Mouse (Mus musculus) kidney, embryonic 16.5 days (tissue): ENCODE measurements at regions not wholly inside any gene's neighbourhood (a gene's known extent, or its start where the extent isn't known, plus 50 kb on each side); places are given as distances from the start of the nearest gene placed in this dataset.
A peak's percentile ranks its signal among the peaks of the same experiment; 100 is the strongest.

Experiments
- ATAC-seq: fragments of 200-750 bp; cut with Nextera tagmentation; 2 replicates; pipeline ENCODE4 v1.8.0; 2017; ENCODE audit warnings: moderate TSS enrichment; ENCODE audit not compliant: low FRiP score, low TSS enrichment
- H3K27ac ChIP-seq: fragments of 300-500 bp; sonication (generic); 2 replicates; pipeline ENCODE4 v1.5.1; 2014; ENCODE audit warnings: low read length
- H3K27me3 ChIP-seq: fragments of 300-500 bp; sonication (generic); 2 replicates; pipeline ENCODE4 v1.6.1; 2014; ENCODE audit warnings: low read length, control low read depth, mixed read lengths; ENCODE audit not compliant: insufficient read depth
- H3K36me3 ChIP-seq: fragments of 300-500 bp; sonication (generic); 2 replicates; pipeline ENCODE4 v1.6.1; 2014; ENCODE audit warnings: low read length, control low read depth, mixed read lengths; ENCODE audit not compliant: insufficient read depth
- H3K4me1 ChIP-seq: fragments of 300-500 bp; sonication (generic); 2 replicates; pipeline ENCODE4 v1.6.1; 2014; ENCODE audit warnings: low read length, control low read depth, mixed read lengths; ENCODE audit not compliant: insufficient read depth
- H3K4me2 ChIP-seq: fragments of 300-500 bp; sonication (generic); replicated peaks from 2 replicates; pipeline ENCODE4 v1.6.1; 2014; ENCODE audit warnings: low read depth, low read length
- H3K4me3 ChIP-seq: fragments of 300-500 bp; sonication (generic); 2 replicates; pipeline ENCODE4 v1.5.1; 2014; ENCODE audit warnings: mild to moderate bottlenecking, low read length
- H3K9ac ChIP-seq: fragments of 300-500 bp; sonication (generic); replicated peaks from 2 replicates; pipeline ENCODE4 v1.6.1; 2014; ENCODE audit warnings: low read length
- H3K9me3 ChIP-seq: fragments of 300-500 bp; sonication (generic); 2 replicates; pipeline ENCODE4 v1.6.1; 2016; ENCODE audit warnings: low read length, control low read depth
- WGBS: fragments of 180-500 bp; shearing (Covaris S2); extraction: QIAGEN DNeasy Blood & Tissue Kit; methylation state at CpG from one replicate; pipeline ENCODE4 v1.1.7; 2014; 5-methylcytosine and 5-hydroxymethylcytosine counted together

DNA sequence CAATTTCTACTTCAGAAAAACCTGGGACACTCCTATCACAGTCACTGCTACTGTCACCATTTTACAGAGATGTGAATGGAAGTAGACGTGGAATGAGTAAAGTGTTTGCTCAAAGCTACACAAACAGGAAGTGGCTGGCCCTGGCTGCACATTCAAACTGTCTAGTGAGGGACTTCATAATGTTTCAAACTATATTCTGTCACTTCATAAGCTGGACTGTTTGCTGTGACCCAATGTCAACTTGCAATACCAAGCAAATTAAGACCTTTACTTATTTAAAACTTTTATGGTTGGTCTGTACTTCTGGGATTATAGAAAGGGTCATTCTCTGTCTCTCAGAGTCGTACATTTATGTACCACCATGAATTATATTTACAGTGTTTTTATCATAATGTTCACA, 53.9 kb downstream of the Gm11361 start:
- H3K9ac ChIP-seq, result no peak overlapping the region
- H3K27ac ChIP-seq, result no peak overlapping the region
- no peaks in the 10 kb centered on the region for H3K4me1 ChIP-seq
- H3K4me2 ChIP-seq, result no peak overlapping the region
- H3K4me3 ChIP-seq, result no peak overlapping the region
- no peaks in the 10 kb centered on the region for H3K36me3 ChIP-seq
- no peaks in the 10 kb centered on the region for H3K9me3 ChIP-seq
- H3K27me3 ChIP-seq, result no peaks in the 10 kb centered on the region
- ATAC-seq, result peak; percentile 23; the same call in 1 of the 2 replicates
- WGBS, result 56% methylated on average over 2 of the region's 2 CpGs

DNA sequence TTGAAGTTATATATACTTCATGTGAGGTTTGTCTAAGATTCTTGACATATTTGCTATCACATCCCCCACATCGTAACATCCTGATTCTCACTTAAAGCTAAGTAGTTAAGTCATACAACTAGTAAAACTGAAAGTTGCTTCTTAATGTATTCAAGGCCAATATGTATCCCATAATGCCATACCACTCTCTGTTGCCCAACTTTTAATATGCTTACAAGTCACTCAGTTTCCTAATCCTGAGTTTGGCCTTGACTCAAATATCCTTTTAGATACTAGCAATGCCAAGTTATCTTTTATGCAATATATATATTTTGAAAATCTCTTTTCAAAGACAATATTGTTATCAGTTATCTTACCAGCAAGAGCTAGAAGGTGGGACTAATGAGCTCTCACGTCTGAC, 54.3 kb downstream of the Gm11361 start:
- Histone ChIP-seq H3K9ac (no peak overlapping the region), H3K27ac (no peak overlapping the region), H3K4me1 (no peaks in the 10 kb centered on the region), H3K4me3 (no peak overlapping the region), H3K9me3 (no peaks in the 10 kb centered on the region), H3K4me2 (no peak overlapping the region), H3K27me3 (no peaks in the 10 kb centered on the region), H3K36me3 (no peaks in the 10 kb centered on the region)
- 0 out of 2 replicates have a peak, but pooled peaks have one; percentile 4 for ATAC-seq
- 61% methylated on average over 2 of the region's 2 CpGs for WGBS

DNA sequence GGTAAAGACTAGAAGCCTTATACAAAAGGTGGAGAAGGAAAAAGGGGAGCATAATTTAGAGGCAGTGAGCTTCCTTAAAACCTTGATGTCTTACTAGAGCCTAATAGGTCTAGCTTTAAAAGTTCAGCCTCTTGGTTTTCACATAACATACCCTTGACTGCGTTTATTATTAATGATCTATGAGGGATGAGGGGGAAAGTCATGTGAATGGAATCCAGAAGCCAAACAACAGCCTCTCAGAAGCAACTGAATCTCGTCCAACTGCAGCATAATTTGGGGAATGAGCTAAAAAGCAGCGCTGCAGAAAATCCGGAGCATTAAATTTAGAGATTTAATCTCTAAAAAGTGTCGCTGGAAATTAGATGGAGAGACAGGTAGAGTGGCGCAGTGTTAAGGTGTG, 54.8 kb downstream of the Gm11361 start:
- Histone ChIP-seq H3K9me3 (no peaks in the 10 kb centered on the region), H3K27ac (no peak overlapping the region), H3K4me3 (no peak overlapping the region), H3K27me3 (no peaks in the 10 kb centered on the region), H3K4me1 (no peaks in the 10 kb centered on the region), H3K4me2 (0 out of 2 replicates have a peak overlapping the region, but pooled peaks have one; percentile 15), H3K36me3 (no peaks in the 10 kb centered on the region), H3K9ac (no peak overlapping the region)
- ATAC-seq, result no peak
- WGBS, result 44% methylated on average over 6 of the region's 6 CpGs

DNA sequence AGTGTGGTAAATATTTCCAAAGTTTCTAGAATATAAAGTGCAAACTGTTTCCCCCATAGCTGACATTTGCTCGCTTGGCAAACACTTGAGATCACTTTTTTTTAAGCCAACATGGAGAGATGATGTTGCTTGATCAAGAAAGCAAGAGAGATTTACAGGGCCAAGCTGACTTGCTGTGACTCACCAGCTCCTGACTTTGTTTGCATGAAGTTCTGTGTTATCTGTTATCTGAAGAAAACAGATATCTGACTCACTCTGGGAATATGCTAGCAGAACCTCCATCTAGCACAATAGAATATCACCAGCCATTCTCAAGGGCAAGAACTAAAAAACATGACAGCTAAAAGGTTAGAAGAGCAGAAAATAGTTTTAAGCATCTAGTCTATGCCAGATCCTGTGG, 56.1 kb downstream of the Gm11361 start:
- H3K9ac ChIP-seq, result no peak overlapping the region
- no peaks in the 10 kb centered on the region for H3K9me3 ChIP-seq
- no peak overlapping the region for H3K27ac ChIP-seq
- ATAC-seq, result no peak
- no peaks in the 10 kb centered on the region for H3K4me1 ChIP-seq
- H3K4me2 ChIP-seq, result no peak overlapping the region
- no peak overlapping the region for H3K4me3 ChIP-seq
- H3K36me3 ChIP-seq, result no peaks in the 10 kb centered on the region
- WGBS, result 74% methylated on average over 1 of the region's 1 CpGs
- H3K27me3 ChIP-seq, result no peaks in the 10 kb centered on the region

- H3K27me3 ChIP-seq, result no peaks in the 10 kb centered on the region
- H3K4me3 ChIP-seq, result no peak overlapping the region
- no peaks in the 10 kb centered on the region for H3K9me3 ChIP-seq
- no peak overlapping the region for H3K4me2 ChIP-seq
- 21% methylated on average over 5 of the region's 5 CpGs for WGBS
- no peaks in the 10 kb centered on the region for H3K4me1 ChIP-seq
- H3K9ac ChIP-seq, result no peak overlapping the region
- peak; percentile 9; the same call in 1 of the 2 replicates for ATAC-seq
- no peaks in the 10 kb centered on the region for H3K36me3 ChIP-seq
- no peak overlapping the region for H3K27ac ChIP-seq
Measured at GRCm38 (mm10) chr13:28314997-28315396, 57.7 kb downstream of the Gm11361 start.
